ENCODE assay signal across 9 mouse cellular contexts in the genomic region with DNA sequence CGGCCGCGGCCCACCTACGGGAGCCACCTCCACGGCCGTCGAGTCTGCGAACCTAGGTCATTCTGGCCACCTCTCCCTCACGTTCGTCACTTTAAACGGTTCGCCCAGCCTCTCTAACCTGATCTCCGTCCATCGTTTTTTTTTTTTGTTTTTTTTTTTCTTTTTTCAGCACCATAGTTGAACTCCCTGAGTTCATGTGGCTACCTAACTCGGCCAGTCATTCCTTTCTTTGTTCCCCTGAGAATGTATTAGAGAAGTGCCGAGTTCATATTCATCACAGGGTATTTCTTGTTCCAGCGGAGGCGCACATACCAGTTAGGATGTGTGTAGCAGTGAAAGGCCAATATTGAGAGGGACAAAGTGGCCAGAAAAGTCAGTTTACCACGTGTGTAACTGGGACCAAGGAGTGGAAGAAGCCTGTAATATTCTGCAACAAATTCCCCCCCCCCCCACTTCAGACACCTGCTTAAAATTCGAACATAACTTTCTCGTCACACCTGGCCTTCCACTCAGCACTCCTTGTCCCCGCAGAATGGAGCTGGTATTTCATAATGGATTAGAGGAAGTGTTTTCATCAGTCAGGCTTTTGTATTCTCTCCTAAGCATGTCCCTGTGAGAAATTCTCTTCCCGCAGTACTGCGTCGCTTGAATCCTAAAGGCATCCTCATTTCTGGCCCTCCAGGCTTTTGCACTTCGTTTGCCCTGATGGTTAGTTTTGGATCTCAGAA. TPM values are rescaled to one million over a fixed set of nuclear protein-coding genes. Genes with fewer than 3 reads are reported as not detected.
DNase-seq lines count a peak whose midpoint lies in the region; ATAC-seq lines count a peak whose summit lies in the region.
"Had no signal": no experiment of that assay in that cellular context is flagged by ENCODE, and none has a peak within 500 bp of the region (broad histone marks: within the 10 kb centered on the region; RNA-seq: fewer than 3 reads in every experiment).

No protein-coding gene starts in this region.

- peaks cover 46% of the 10 kb centered on the region for H3K4me1 ChIP-seq in heart, embryonic 15.5 days (replicated peaks)
- H3K4me1 ChIP-seq in hindbrain, embryonic 15.5 days (replicated peaks), result peaks cover 35% of the 10 kb centered on the region
- peaks cover 33% of the 10 kb centered on the region for H3K4me1 ChIP-seq in midbrain, embryonic 10.5 days

- no peak for DNase-seq in heart, postnatal 25 days (ENCODE audit: low spot score)
- peak; percentile 42 for DNase-seq in adipocyte (ENCODE audit: low spot score)
- no peak for DNase-seq in midbrain, embryonic 10.5 days (ENCODE audit: low spot score)
- no peak for DNase-seq in gastrocnemius, postnatal 4 days (ENCODE audit: low spot score in 2 of 2)
- no peak for DNase-seq in spleen, postnatal 36 days (ENCODE audit: low spot score in 2 of 2)
- DNase-seq in right cerebral cortex, postnatal 10 days (ENCODE audit: low spot score in 2 of 2), result no peak

- no peak; the same call in 1 of the 2 replicates for ATAC-seq in heart, embryonic 15.5 days (replicated peaks; ENCODE audit: insufficient number of reproducible peaks, insufficient read depth, low FRiP score, low read depth)
- ATAC-seq in hindbrain, embryonic 15.5 days (ENCODE audit: low FRiP score, low read depth), result no peak

- H3K36me3 ChIP-seq in heart, embryonic 15.5 days, result peaks cover 19% of the 10 kb centered on the region
- H3K36me3 ChIP-seq in hindbrain, embryonic 15.5 days, result peaks cover 11% of the 10 kb centered on the region
- peaks cover 25% of the 10 kb centered on the region for H3K36me3 ChIP-seq in midbrain, embryonic 10.5 days

- peak overlapping the region; percentile 89 for H3K27ac ChIP-seq in heart, embryonic 15.5 days
- H3K27ac ChIP-seq in hindbrain, embryonic 15.5 days (replicated peaks), result peak overlapping the region; percentile 89
- peak overlapping the region; percentile 96 for H3K27ac ChIP-seq in midbrain, embryonic 10.5 days (replicated peaks)

- H3K4me3 ChIP-seq in heart, embryonic 15.5 days, result peak overlapping the region; percentile 83
- peak overlapping the region; percentile 89 for H3K4me3 ChIP-seq in hindbrain, embryonic 15.5 days
- H3K4me3 ChIP-seq in midbrain, embryonic 10.5 days, result peak overlapping the region; percentile 91

- H3K9ac ChIP-seq in heart, embryonic 15.5 days, result peak overlapping the region; percentile 92
- H3K9ac ChIP-seq in hindbrain, embryonic 15.5 days, result peak overlapping the region; percentile 92

- H3K9me3 ChIP-seq in heart, embryonic 15.5 days (replicated peaks), result no peaks in the 10 kb centered on the region
- no peaks in the 10 kb centered on the region for H3K9me3 ChIP-seq in hindbrain, embryonic 15.5 days
- no peaks in the 10 kb centered on the region for H3K9me3 ChIP-seq in midbrain, embryonic 10.5 days (replicated peaks)

- intact Hi-C loops in heart, postnatal 25 days (cut with DNase I), result no loop called here

- WGBS in heart, embryonic 15.5 days, result 14% methylated on average over 26 of the region's 26 CpGs
- WGBS in hindbrain, embryonic 15.5 days, result 11% methylated on average over 26 of the region's 26 CpGs
- WGBS in midbrain, embryonic 10.5 days, result 24% methylated on average over 26 of the region's 26 CpGs

- H3K4me2 ChIP-seq in heart, embryonic 15.5 days, result peak overlapping the region; percentile 73
- H3K4me2 ChIP-seq in hindbrain, embryonic 15.5 days, result peak overlapping the region; percentile 64

- H3K27me3 ChIP-seq in heart, embryonic 15.5 days, result no peaks in the 10 kb centered on the region
- H3K27me3 ChIP-seq in hindbrain, embryonic 15.5 days, result no peaks in the 10 kb centered on the region
- H3K27me3 ChIP-seq in midbrain, embryonic 10.5 days (ENCODE audit: low read depth, poor library complexity, severe bottlenecking), result no peaks in the 10 kb centered on the region

RNA-seq across cellular contexts. Expression of gene Atp6v1g1, which starts 0.8 kb away (rescaled TPM):
- polyA plus RNA-seq in heart, embryonic 15.5 days (2015; fragmentation: Nextera tagmentation; extraction: Ambion mirVana), result 214 and 229 TPM in 2 replicates
- total RNA-seq in heart, postnatal 25 days (2021), result 100 to 1,000 TPM; 144 to 162 TPM
- polyA plus RNA-seq in hindbrain, embryonic 15.5 days (2015; fragmentation: Nextera tagmentation; extraction: Ambion mirVana), result 392 and 404 TPM in 2 replicates
- polyA plus RNA-seq in midbrain, embryonic 10.5 days (2016; fragmentation: Nextera tagmentation; extraction: Ambion mirVana), result 290 and 319 TPM in 2 replicates
- total RNA-seq in gastrocnemius, postnatal 4 days (2021), result 100 to 1,000 TPM; 224 to 226 TPM

RNA-seq across cellular contexts. Expression of gene Tmem268, which starts 13.2 kb away (rescaled TPM):
- 4.4 and 5.6 TPM in 2 replicates for polyA plus RNA-seq in heart, embryonic 15.5 days (2015; fragmentation: Nextera tagmentation; extraction: Ambion mirVana)
- 10 to 100 TPM in 1 of 2 experiments, 1 to 10 TPM in 1; 9.8 to 10.9 TPM for total RNA-seq in heart, postnatal 25 days (2021)
- polyA plus RNA-seq in hindbrain, embryonic 15.5 days (2015; fragmentation: Nextera tagmentation; extraction: Ambion mirVana), result 3.3 and 4.1 TPM in 2 replicates
- 9.7 and 10.0 TPM in 2 replicates for polyA plus RNA-seq in midbrain, embryonic 10.5 days (2016; fragmentation: Nextera tagmentation; extraction: Ambion mirVana)
- 1 to 10 TPM; 7.0 TPM for total RNA-seq in gastrocnemius, postnatal 4 days (2021)

RNA-seq across cellular contexts. Expression of gene Whrn, which starts 49.6 kb away (rescaled TPM):
- 1.9 and 2.6 TPM in 2 replicates for polyA plus RNA-seq in heart, embryonic 15.5 days (2015; fragmentation: Nextera tagmentation; extraction: Ambion mirVana)
- 10 to 100 TPM; 36.9 to 41.9 TPM for total RNA-seq in heart, postnatal 25 days (2021)
- polyA plus RNA-seq in hindbrain, embryonic 15.5 days (2015; fragmentation: Nextera tagmentation; extraction: Ambion mirVana), result 6.9 and 7.1 TPM in 2 replicates
- polyA plus RNA-seq in midbrain, embryonic 10.5 days (2016; fragmentation: Nextera tagmentation; extraction: Ambion mirVana), result 8.6 and 8.8 TPM in 2 replicates
- 1 to 10 TPM; 4.3 to 5.3 TPM for total RNA-seq in gastrocnemius, postnatal 4 days (2021)

RNA-seq across cellular contexts. Expression of gene Gm11213, which starts 59.7 kb away (rescaled TPM):
- polyA plus RNA-seq in heart, embryonic 15.5 days (2015; fragmentation: Nextera tagmentation; extraction: Ambion mirVana), result not detected in 2 replicates
- total RNA-seq in heart, postnatal 25 days (2021), result not detected
- polyA plus RNA-seq in hindbrain, embryonic 15.5 days (2015; fragmentation: Nextera tagmentation; extraction: Ambion mirVana), result not detected in 2 replicates
- not detected in 2 replicates for polyA plus RNA-seq in midbrain, embryonic 10.5 days (2016; fragmentation: Nextera tagmentation; extraction: Ambion mirVana)
- not detected for total RNA-seq in gastrocnemius, postnatal 4 days (2021)
- total RNA-seq: neutrophil, adult 5-6 weeks had no signal
